Mouse (Mus musculus) urinary bladder, postnatal 36 days (tissue): ENCODE data around the gene Arih1.
"Not testable (repeated sequence)": the region's sequence is repeated elsewhere in the genome, so short reads cannot be mapped to it uniquely, and the experiment has no call there.

Source experiments
- DNase-seq, 2 experiments: peaks; one replicate each; pipeline ENCODE4 v3.0.0; 2022; ENCODE audit warnings: low spot score in 2 of 2, mixed read lengths in 1 of 2

Gene Arih1

GRCm38 (mm10) chr9:59458997-59459510 is 27.4 kb downstream of the Arih1 start:
- DNase-seq, result no peak

- DNase-seq, result no peak
Measured at GRCm38 (mm10) chr9:59458416-59458815, 28.0 kb downstream of the Arih1 start.

- DNase-seq, result no peak
Measured at GRCm38 (mm10) chr9:59457671-59458070, 28.7 kb downstream of the Arih1 start.

GRCm38 (mm10) chr9:59455404-59456068 is 30.9 kb downstream of the Arih1 start:
- no peak for DNase-seq

DNA sequence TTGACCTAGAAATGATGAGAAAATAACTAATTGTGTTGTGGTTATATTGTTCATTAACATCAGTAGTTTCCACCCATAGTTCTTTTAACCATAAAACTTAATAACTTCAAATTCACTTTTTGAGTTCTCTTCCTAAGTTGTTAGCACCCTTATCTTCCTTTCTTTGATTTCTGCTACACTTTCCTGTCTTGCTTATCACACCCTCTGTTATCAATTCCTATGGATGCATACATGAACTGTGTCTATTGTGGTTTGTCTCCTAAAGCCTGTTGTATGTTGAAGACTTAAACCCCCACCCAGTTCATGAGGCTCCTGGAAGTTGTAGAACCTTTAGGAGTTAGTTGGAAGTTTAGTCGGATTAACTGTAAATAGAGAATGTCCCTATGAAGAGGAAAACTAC is 52.7 kb downstream of the Arih1 start:
- DNase-seq, result no peak

DNA sequence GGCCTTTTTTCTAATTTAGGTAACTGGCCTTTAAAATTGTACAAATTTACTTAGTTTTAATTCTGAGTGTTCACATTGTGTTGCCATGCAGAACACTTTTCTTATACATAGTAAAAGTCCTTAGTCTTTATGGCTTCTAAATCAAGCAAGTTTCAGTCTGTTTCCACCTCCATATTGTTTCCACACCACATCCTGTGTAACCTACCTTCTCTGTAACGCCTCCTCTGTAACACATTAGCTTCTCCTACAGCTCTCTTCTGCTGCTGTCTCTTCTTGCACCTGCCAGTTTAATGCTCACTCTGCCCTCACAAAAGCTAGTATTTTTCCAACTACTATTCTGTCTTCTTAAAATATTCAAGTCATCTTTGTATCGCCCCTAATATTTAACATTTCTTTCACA is 54.8 kb downstream of the Arih1 start:
- no peak for DNase-seq

GRCm38 (mm10) chr9:59420487-59420886 is 65.9 kb downstream of the Arih1 start:
- no peak for DNase-seq

DNA sequence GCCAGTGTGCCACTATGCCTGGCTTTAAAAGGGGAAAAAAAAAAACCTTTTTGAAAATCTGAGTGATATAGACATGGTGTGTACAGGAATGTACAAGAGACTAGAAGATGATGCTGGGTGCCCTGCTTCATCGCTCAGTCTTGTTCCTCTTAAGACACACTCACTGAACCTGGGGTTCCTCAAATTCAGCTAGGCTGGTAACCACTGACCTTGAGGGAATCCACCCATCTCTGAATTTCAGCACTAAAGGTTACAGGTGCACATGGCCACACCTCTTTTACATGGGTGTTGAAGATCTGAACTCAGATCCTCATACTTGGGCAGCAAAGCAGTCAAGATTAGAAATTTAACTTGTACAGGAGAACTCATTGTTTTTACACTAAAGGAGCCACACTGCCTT is 79.1 kb downstream of the Arih1 start:
- no peak for DNase-seq

- DNase-seq, result no peak
Measured at GRCm38 (mm10) chr9:59389086-59389485, 97.3 kb downstream of the Arih1 start.

DNA sequence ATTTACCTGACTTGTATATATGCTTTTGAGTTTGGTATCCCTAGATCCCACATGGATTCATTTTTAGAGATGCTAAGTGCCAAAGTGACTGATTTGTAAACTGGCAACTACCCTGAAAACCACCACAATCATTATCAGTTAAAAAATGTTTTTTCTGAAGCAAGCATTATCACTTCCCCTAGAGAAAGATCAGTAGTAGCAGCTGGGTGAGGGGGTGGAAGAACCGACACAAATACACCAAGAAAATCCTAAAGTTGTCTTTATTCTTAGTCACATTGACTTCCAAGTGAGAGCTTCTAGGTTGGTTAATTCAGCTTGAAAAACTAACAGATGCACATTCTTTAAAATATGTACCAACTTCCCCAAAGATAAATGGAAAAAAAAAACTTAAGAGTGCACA is 98.1 kb downstream of the Arih1 start:
- DNase-seq, result no peak

- DNase-seq, result no peak
Measured at GRCm38 (mm10) chr9:59387461-59387860, 99.0 kb downstream of the Arih1 start.

- no peak for DNase-seq
Measured at GRCm38 (mm10) chr9:59375626-59376025, 110.8 kb downstream of the Arih1 start.

DNA sequence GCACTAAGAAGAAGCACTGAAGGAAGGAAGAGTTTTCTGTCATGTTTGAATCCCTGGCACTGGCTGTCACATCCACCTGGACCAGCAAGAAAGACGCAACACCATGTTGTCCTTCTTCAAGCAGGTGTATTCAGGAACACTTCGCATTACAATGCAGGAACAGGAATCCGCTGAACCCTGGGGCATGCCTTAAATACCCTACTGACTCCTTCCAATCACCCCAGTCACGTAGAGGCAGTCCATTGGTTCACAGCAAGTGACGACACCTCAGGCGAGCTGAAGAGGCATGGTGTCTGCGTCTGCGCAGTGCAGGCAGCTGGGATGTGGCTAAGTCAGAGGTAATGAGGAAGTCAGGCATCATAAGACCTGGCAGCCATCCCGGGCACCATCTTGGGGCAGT is 116.8 kb downstream of the Arih1 start:
- no peak for DNase-seq

DNA sequence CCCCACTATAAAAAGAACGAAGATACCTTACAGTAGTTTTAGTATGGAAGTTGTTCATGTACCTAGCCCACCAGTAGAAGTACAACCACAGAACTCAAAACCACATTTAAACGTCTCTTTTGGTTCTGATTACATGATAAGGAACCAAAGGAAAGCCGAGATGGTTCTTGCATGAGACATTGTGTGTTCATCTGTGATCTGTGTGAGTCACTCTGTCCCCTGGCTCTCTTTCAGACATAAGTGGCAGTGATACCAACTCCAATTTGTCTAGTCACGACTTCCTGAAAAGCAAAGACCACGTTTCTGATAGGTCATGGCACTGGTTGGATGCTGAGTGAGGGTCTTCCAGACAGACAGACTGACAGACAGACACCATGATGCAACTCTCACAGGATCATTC is 117.2 kb downstream of the Arih1 start:
- DNase-seq, result no peak

- DNase-seq, result not testable (repeated sequence)
Measured at GRCm38 (mm10) chr9:59360487-59360886, 125.9 kb downstream of the Arih1 start.

- not testable (repeated sequence) for DNase-seq
Measured at GRCm38 (mm10) chr9:59358041-59358440, 128.4 kb downstream of the Arih1 start.

GRCm38 (mm10) chr9:59353253-59353639 is 133.2 kb downstream of the Arih1 start, which contains the start of gene Bbs4:
TSS of gene Bbs4 (minus strand) at chr9:59353508.
- peak; percentile 87 to 94 for DNase-seq

- no peak for DNase-seq
Measured at GRCm38 (mm10) chr9:59352586-59353252, 133.7 kb downstream of the Arih1 start.

GRCm38 (mm10) chr9:59346176-59346575 is 140.2 kb downstream of the Arih1 start:
- no peak for DNase-seq

DNA sequence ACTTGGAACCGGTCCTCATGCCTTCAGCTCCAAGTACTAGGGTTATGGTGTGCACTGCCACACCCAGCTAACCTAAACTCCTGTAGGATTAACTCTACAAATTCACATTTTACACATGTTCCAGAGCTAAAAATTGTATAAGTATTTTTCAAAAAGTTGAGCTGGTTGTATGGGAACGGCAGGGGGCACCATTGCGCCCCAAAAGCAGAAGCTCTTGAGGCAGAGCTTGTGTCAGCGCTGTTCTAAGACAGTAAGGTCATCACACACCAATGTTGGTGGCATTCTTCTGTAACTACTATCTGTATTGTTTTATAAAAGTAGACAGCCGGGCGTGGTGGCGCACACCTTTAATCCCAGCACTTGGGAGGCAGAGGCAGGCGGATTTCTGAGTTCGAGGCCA is 146.4 kb downstream of the Arih1 start:
- DNase-seq, result no peak

DNA sequence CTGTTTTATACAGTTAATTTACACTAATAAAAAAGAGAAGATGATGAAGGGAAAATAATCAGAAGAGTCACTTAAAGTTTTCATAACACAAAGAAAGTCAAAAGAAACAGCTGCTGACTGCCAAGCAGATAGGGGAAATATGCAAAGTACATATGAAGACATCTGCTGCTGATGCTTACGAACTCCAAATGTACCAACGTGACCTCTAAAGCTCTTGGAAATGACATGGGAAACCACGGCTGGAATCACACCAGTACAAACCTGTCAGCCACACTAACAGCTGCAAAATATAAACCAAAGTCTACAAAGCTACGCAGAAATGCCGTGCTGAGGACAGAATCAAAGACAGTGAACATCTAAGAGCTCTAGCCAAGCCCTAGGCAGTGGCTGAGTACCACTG is 147.3 kb downstream of the Arih1 start:
- no peak for DNase-seq

- no peak for DNase-seq
Measured at GRCm38 (mm10) chr9:59338411-59338810, 148.0 kb downstream of the Arih1 start.
